Mouse (Mus musculus) cerebellum, adult 2 months (tissue): ENCODE data around the gene Pard3b.

Experiments used
- CTCF ChIP-seq: fragments of 200-500 bp; IDR thresholded peaks from 2 replicates; pipeline ENCODE4 v1.5.1; 2011; ENCODE audit warnings: low read depth, mild to moderate bottlenecking, control low read depth, low read length, moderate library complexity, borderline replicate concordance; ENCODE audit not compliant: insufficient read depth
- POLR2A ChIP-seq: fragments of 200-500 bp; IDR thresholded peaks from 2 replicates; pipeline ENCODE4 v1.6.1; 2011; ENCODE audit warnings: low read length, control low read depth, borderline replicate concordance; ENCODE audit not compliant: insufficient read depth

GRCm38 (mm10) chr1:62019743-62020142, 381.1 kb downstream of the Pard3b start:
- TF ChIP-seq CTCF = no peak
- TF ChIP-seq POLR2A = no peak
